Mouse (Mus musculus) liver, embryonic 16.5 days (tissue): ENCODE measurements around the gene Atxn2. TPM values are rescaled to one million over a fixed set of nuclear protein-coding genes. Genes with fewer than 3 reads are reported as not detected.

ENCODE experiments used
- ATAC-seq: fragments of 200-750 bp; cut with Nextera tagmentation; 2 replicates; pipeline ENCODE4 v1.8.0; 2017; ENCODE audit warnings: low read depth, mild to moderate bottlenecking, moderate number of reproducible peaks, moderate library complexity
- H3K27ac ChIP-seq: fragments of 300-500 bp; sonication (generic); 2 replicates; pipeline ENCODE4 v1.5.1; 2014; ENCODE audit warnings: mild to moderate bottlenecking, low read length
- H3K27me3 ChIP-seq: fragments of 300-500 bp; sonication (generic); 2 replicates; pipeline ENCODE4 v1.6.1; 2014; ENCODE audit warnings: low read depth, low read length, mixed read lengths; ENCODE audit not compliant: control insufficient read depth, insufficient read depth
- H3K36me3 ChIP-seq: fragments of 300-500 bp; sonication (generic); 2 replicates; pipeline ENCODE4 v1.6.1; 2014; ENCODE audit warnings: mild to moderate bottlenecking; ENCODE audit not compliant: control insufficient read depth, insufficient read depth
- H3K4me1 ChIP-seq: fragments of 300-500 bp; sonication (generic); 2 replicates; pipeline ENCODE4 v1.6.1; 2014; ENCODE audit warnings: low read depth, low read length, mixed read lengths; ENCODE audit not compliant: control insufficient read depth
- H3K4me2 ChIP-seq: fragments of 300-500 bp; sonication (generic); 2 replicates; pipeline ENCODE4 v1.6.1; 2014; ENCODE audit warnings: low read depth, low read length, mixed read lengths
- H3K4me3 ChIP-seq: fragments of 300-500 bp; sonication (generic); 2 replicates; pipeline ENCODE4 v1.5.1; 2014; ENCODE audit warnings: low read depth, mild to moderate bottlenecking, low read length
- H3K9ac ChIP-seq: fragments of 300-500 bp; sonication (generic); 2 replicates; pipeline ENCODE4 v1.6.1; 2014; ENCODE audit warnings: low read depth, low read length
- H3K9me3 ChIP-seq: fragments of 300-500 bp; sonication (generic); replicated peaks from 2 replicates; pipeline ENCODE4 v1.6.1; 2016; ENCODE audit warnings: low read length; ENCODE audit not compliant: control insufficient read depth
- WGBS: fragments of 180-500 bp; shearing (Covaris S2); extraction: QIAGEN DNeasy Blood & Tissue Kit; methylation state at CpG from one replicate; pipeline ENCODE4 v1.1.7; 2014; ENCODE audit not compliant: insufficient replicate concordance; 5-methylcytosine and 5-hydroxymethylcytosine counted together
- polyA plus RNA-seq: library from polyadenylated mRNA; unstranded; fragments of >200 nt; fragmentation: Nextera tagmentation; extraction: Ambion mirVana; gene quantifications from 2 replicates; pipeline ENCODE4 v1.2.1, GENCODE M21; 2015

Atxn2 gene
- polyA plus RNA-seq, 1 experiment from 2014 or later: 14.6 TPM

DNA sequence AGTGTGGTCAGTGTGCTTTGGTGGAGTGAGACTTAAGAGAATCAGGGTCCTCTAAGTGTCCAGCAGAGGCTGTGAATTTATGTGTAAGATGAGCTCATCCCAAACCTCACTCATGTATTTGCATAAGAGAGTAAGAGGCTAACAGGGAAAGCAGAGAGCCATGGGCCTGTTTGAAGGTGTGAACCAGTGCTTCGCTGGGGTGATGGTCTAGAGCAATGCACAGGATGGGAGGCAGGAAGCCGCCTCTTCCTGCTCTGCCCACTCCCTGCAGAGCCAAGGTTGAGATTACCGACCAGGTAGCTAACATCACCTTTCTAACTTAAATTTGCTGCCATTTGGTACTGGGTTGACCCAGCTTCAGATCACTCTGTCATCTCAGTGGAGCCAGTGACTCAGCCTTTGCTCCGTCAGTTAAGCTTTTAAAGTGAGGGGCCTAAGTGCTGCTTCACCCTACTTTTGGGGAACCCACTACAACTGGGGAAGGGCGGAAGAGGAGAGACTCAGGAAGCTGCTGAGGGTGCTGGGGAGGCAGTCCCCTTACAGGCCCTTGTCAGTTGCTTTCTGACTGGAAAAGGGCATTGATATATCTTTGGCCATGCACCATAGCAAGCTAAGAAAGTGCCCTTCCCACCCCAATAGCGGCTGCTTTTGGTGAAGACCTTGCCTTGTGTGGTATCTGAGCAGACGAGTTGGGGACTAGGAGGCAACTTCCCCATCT, 101.5 kb downstream of the Atxn2 start:
- ATAC-seq: no peak
- no peak overlapping the region for H3K9ac ChIP-seq
- 61% methylated on average over 7 of the region's 7 CpGs for WGBS
- peaks cover 24% of the 10 kb centered on the region for H3K36me3 ChIP-seq
- no peak overlapping the region for H3K4me3 ChIP-seq
- H3K9me3 ChIP-seq: no peaks in the 10 kb centered on the region
- no peaks in the 10 kb centered on the region for H3K27me3 ChIP-seq
- no peaks in the 10 kb centered on the region for H3K4me1 ChIP-seq
- H3K4me2 ChIP-seq: no peak overlapping the region
- no peak overlapping the region for H3K27ac ChIP-seq

DNA sequence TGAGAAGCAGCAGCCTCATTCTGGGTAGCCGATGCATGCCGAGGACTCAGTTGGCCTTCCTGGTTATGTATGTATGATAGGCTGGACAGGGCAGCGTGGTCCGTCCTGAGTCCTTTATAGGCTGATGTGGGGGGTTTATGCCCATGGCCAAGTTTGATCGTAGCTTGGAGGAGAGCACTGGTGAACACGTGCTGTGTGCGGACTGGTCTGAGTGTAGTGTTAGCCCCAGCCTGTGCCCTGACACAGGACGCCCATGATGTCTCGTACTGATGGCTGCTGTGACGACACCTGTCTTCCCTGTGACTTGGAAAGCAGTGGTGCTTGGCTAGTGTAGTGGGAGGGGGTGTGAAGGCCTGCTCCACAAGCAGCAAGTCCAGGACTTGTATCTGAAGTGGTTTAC, 102.6 kb downstream of the Atxn2 start:
- ATAC-seq: no peak
- WGBS: 88% methylated on average over 10 of the region's 10 CpGs
- no peaks in the 10 kb centered on the region for H3K9me3 ChIP-seq
- H3K9ac ChIP-seq: no peak overlapping the region
- H3K4me2 ChIP-seq: no peak overlapping the region
- no peak overlapping the region for H3K4me3 ChIP-seq
- no peaks in the 10 kb centered on the region for H3K27me3 ChIP-seq
- no peaks in the 10 kb centered on the region for H3K4me1 ChIP-seq
- no peak overlapping the region for H3K27ac ChIP-seq
- H3K36me3 ChIP-seq: peaks cover 35% of the 10 kb centered on the region

DNA sequence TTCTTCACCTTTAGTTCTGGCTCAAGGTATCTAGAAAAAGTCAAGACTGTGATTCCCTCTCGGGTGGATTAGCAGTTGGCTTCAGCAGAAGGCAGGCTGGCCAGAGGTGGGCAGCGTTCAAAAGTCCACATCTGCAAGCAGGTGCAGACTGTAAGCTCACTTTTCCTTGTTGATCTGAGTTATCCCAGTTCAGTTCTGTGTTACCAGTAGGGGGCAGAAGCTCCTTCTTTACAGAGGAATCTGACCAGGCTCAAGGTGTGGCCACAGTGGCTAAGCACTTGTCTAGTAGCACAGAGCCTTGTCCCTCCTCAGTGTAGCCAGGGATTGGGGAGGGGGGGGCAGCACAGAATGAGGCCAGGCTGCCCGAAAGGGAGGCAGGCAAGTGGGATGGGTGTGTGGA, 103.9 kb downstream of the Atxn2 start:
- WGBS: 45% methylated on average over 3 of the region's 3 CpGs

DNA sequence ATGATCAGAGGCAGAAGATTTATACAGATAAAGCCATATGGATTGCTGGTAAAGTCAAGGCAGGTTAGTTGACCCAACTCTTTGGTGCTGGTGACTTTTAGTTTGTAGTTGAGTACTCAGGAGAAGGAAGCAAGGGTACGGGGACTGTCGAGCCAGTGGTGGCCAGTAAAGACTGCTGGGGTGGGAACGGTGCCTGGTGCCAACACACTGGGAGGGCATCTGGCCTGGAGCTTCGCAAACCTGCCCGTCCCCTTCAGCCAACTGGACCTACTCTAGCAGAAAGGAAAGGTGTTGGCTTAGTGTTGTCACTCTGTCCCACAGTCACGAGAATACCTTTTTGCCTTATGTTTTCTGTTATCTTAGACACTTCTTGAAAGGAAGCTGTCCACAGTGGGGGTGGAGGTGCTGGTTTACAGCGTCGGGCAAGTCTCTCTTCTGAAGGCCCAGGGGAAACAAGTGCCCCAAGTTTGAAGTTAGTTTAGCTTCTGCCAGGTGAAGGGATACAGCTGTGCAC, 104.8 kb downstream of the Atxn2 start:
- WGBS: 77% methylated on average over 8 of the region's 8 CpGs
- no peak for ATAC-seq
- Histone ChIP-seq H3K36me3 (peaks cover 33% of the 10 kb centered on the region), H3K9me3 (no peaks in the 10 kb centered on the region), H3K27ac (no peak overlapping the region), H3K27me3 (no peaks in the 10 kb centered on the region), H3K4me3 (no peak overlapping the region), H3K4me2 (no peak overlapping the region), H3K9ac (no peak overlapping the region), H3K4me1 (no peaks in the 10 kb centered on the region)

More for the DNA sequence above, 103.9 kb downstream of the Atxn2 start:
- no peaks in the 10 kb centered on the region for H3K4me1 ChIP-seq
- H3K36me3 ChIP-seq: peaks cover 36% of the 10 kb centered on the region
- H3K27me3 ChIP-seq: no peaks in the 10 kb centered on the region
- H3K9me3 ChIP-seq: no peaks in the 10 kb centered on the region
- no peak overlapping the region for H3K27ac ChIP-seq
- no peak overlapping the region for H3K9ac ChIP-seq
- no peak overlapping the region for H3K4me3 ChIP-seq
- ATAC-seq: no peak
- H3K4me2 ChIP-seq: no peak overlapping the region

DNA sequence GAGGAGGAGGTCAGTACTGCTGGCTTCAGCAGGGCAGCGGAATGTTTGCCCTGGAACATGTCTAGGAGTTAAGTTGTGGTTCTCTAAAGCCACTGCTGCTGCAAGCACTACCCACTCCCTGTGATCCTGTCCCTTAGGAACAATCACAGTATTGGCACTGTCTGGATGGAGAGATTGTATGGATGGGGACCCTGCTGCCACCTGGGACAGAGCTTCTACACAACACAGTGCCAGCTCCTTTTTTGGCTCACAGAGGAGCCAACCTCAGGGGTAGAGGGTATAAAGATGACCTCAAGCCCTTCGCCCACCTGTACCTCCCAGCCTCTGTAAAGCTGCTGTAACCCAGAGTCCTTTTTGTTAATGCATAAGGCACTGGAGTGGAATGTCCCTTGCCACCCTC, 105.5 kb downstream of the Atxn2 start:
- Histone ChIP-seq H3K9me3 (no peaks in the 10 kb centered on the region), H3K9ac (no peak overlapping the region), H3K4me1 (no peaks in the 10 kb centered on the region), H3K27ac (no peak overlapping the region), H3K4me3 (no peak overlapping the region), H3K36me3 (peaks cover 28% of the 10 kb centered on the region), H3K4me2 (no peak overlapping the region), H3K27me3 (no peaks in the 10 kb centered on the region)
- no peak for ATAC-seq
- 82% methylated on average over 2 of the region's 2 CpGs for WGBS

DNA sequence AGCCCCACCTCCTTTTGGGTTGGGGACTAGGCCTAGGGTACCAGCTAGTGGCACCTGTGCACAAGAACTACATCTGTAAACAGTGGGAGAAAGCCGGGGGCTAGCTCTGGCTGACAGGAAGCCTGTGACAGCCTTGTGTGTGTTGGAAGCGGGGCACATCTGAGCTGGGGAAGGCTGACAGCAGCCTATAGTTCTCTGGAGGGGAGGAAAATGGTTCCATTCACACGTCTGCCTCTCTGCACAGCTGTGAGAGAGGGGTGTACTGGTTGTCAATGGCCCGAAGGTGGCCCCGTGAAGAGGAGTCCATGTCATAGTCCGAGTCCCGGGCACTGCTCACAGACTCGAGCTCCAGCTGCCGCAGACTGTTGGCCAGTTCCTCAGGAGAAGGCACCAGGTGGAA, 106.4 kb downstream of the Atxn2 start:
- peaks cover 25% of the 10 kb centered on the region for H3K36me3 ChIP-seq
- 75% methylated on average over 9 of the region's 9 CpGs for WGBS
- H3K9me3 ChIP-seq: no peaks in the 10 kb centered on the region

DNA sequence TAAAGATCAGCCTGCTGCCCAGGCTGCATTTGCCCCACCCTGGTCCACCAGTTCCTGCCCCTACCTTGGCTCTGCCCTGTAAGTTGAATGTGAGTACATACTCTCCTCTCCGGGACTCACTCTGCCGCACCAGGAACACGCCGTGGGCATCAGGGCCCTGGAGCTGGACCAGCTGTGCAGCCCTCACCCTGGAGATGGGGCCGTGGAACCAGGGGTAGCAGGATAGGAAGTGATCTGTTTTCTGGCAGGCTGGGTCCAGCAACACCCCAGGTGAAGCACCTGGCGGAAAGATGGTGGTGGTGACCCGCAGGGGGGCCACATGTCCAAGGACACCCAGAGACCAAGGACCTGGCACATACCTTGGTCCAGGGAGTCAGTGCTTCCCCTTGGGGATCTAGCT, 107.3 kb downstream of the Atxn2 start:
- 91% methylated on average over 7 of the region's 7 CpGs for WGBS

More for the DNA sequence above, 106.4 kb downstream of the Atxn2 start:
- no peak for ATAC-seq
- Histone ChIP-seq H3K4me3 (no peak overlapping the region), H3K4me2 (no peak overlapping the region), H3K27me3 (no peaks in the 10 kb centered on the region), H3K4me1 (no peaks in the 10 kb centered on the region; the same call in 1 of the 2 replicates), H3K9ac (no peak overlapping the region), H3K27ac (no peak overlapping the region)

DNA sequence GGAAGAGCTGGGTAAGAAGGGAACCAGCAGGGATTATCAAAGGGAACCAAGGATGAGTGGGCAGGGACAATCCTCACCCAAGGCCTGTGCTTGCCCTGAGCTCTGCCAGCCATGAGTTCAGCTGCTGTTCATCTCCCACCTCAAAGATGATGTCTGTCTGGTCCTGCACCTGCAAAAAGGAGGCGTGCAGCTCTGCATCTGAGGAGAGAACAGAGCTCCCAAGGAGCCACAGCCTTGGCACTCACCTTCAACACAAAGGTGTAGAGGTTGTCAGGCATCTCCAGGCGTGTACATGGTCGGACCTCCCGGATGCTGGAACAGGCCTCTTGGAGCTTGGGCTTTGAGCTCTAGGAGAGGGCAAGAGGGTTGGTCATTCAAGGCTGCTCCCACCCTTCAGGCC, 107.7 kb downstream of the Atxn2 start:
- peaks cover 25% of the 10 kb centered on the region for H3K36me3 ChIP-seq
- 74% methylated on average over 4 of the region's 4 CpGs for WGBS
- no peak for ATAC-seq

More for the DNA sequence above, 107.3 kb downstream of the Atxn2 start:
- peaks cover under 1% of the 10 kb centered on the region; the same call in 1 of the 2 replicates for H3K4me1 ChIP-seq
- H3K27ac ChIP-seq: no peak overlapping the region
- no peaks in the 10 kb centered on the region for H3K9me3 ChIP-seq
- H3K27me3 ChIP-seq: no peaks in the 10 kb centered on the region
- H3K9ac ChIP-seq: no peak overlapping the region
- peaks cover 25% of the 10 kb centered on the region for H3K36me3 ChIP-seq
- no peak for ATAC-seq
- H3K4me2 ChIP-seq: no peak overlapping the region
- no peak overlapping the region for H3K4me3 ChIP-seq

DNA sequence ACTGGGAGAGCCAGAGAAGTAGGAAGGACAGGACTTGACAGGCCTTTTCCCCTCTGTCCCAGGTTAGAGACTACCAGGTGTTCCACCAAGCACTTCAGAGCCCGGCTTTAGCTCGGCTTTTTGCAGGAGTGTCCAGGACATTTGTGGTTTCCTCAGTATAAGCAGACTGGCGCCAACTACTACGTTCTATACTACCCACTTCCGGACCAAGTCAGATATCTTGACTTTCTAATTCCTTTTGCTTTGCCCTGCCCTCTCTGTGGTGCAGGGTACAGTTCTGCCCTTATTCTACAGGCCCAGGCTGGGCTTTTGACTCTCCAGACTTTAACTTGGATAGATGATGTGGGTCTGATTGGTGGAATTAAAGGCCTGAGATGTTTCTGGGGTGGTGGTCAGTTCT, 108.4 kb downstream of the Atxn2 start:
- H3K9ac ChIP-seq: no peak overlapping the region
- no peaks in the 10 kb centered on the region for H3K27me3 ChIP-seq
- peaks cover 10% of the 10 kb centered on the region for H3K4me1 ChIP-seq
- 30% methylated on average over 5 of the region's 5 CpGs for WGBS
- no peak overlapping the region for H3K4me2 ChIP-seq
- H3K9me3 ChIP-seq: no peaks in the 10 kb centered on the region
- peaks cover 25% of the 10 kb centered on the region for H3K36me3 ChIP-seq
- H3K27ac ChIP-seq: no peak overlapping the region
- H3K4me3 ChIP-seq: no peak overlapping the region
- no peak for ATAC-seq

More for the DNA sequence above, 107.7 kb downstream of the Atxn2 start:
- Histone ChIP-seq H3K9me3 (no peaks in the 10 kb centered on the region), H3K27ac (no peak overlapping the region), H3K4me2 (no peak overlapping the region), H3K9ac (no peak overlapping the region), H3K4me3 (no peak overlapping the region), H3K27me3 (no peaks in the 10 kb centered on the region), H3K4me1 (peaks cover 5% of the 10 kb centered on the region)
